Mouse (Mus musculus): ENCODE results near the gene Gfy. TPM values are rescaled to one million over a fixed set of nuclear protein-coding genes. Genes with fewer than 3 reads are reported as not detected.
"Not testable (repeated sequence)": the region's sequence is repeated elsewhere in the genome, so short reads cannot be mapped to it uniquely, and the experiment has no call there.

The Gfy gene
- polyA plus RNA-seq, 1 experiment from 2014 or later = not detected

DNA sequence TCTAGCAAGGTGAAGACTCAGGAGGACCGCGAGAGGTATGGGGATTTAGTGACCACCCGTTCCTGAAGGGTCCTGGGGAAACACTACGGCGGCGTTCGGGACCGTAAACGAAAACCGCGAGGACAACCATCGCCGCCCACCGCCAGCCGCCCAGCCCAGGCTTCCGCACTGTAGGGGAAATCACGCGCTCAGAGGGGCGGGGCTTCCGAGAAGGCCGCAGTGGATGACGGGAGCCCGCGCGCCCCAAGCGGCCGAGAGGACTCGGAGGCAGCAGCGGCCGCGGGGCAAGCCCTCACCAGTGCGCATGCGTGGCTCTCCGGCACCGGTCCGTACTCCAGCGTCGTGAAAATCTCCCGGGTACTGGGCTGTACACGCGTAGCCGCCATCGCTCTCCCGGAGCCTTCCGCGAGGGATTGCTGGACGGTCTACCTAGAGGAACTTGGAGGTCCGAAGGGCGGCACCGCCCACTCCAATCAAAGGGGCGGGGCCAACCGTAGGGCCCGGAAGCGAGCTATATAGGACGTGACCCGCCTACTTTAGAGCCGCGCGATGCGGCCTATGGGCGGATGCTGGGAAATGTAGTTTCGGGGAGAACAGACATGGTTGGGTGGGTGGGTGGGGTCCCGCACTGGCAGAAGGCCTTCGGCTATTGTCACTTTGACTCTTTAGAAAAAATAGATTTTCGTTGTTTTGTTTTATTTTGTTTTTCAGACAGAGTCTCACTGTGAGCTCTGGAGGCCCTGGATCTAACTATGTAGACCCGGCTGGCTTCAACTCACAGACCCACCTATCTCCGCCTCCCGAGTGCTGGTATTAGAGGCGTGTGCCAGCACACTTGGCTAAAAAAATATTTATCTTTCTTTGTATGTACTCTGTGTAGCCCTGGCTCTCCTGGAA is 25.0 kb downstream of the Gfy start, which contains the start of the genes Pih1d1 and Aldh16a1:
Pih1d1 (plus strand) TSS at position 208 of the 897 bp plus-strand sequence.
Aldh16a1 (minus strand) TSS at position 489 of the 897 bp plus-strand sequence.
- Histone ChIP-seq H3K36me3 (ENCODE audit: inconsistent target) (peaks cover 8% of the 10 kb centered on the region; the same call in 1 of the 2 replicates), H3K4me3 (ENCODE audit: inconsistent target) (peak within 1 kb of the TSS; percentile 88), H3K27ac (peak within 1 kb of the TSS; percentile 95), H3K79me2 (ENCODE audit: inconsistent target) (peaks cover 5% of the 10 kb centered on the region; the same call in 1 of the 2 replicates)
- WGBS (ENCODE audit: missing documents) = 3% methylated on average over 69 of the region's 69 CpGs

DNA sequence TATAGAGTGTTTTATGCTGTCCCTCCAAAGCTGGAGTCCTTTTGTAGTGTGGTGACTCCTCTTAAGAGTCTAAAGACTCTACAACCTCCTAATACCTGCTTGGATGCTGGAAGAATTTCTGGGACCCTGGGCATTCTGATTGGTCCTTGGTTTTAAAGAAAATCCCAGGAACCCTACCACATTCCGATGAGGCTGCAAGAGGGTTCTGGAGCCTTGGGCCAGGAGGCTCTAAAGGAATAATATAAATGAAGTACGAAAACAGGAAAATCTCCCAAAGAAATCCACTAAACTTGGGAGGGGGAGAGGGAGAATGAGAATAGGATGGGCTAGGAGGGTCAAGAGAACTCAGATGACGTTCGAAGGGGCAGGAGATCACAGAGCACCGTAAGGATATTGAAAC is 25.8 kb downstream of the Gfy start:
- peaks cover 6% of the 10 kb centered on the region; the same call in 1 of the 2 replicates for H3K36me3 ChIP-seq (ENCODE audit: inconsistent target)
- 3% methylated on average over 5 of the region's 5 CpGs for WGBS (ENCODE audit: missing documents)
- peak overlapping the region; percentile 88 for H3K4me3 ChIP-seq (ENCODE audit: inconsistent target)
- H3K27ac ChIP-seq = peak overlapping the region; percentile 95
- H3K79me2 ChIP-seq (ENCODE audit: inconsistent target) = peaks cover 5% of the 10 kb centered on the region; the same call in 1 of the 2 replicates

DNA sequence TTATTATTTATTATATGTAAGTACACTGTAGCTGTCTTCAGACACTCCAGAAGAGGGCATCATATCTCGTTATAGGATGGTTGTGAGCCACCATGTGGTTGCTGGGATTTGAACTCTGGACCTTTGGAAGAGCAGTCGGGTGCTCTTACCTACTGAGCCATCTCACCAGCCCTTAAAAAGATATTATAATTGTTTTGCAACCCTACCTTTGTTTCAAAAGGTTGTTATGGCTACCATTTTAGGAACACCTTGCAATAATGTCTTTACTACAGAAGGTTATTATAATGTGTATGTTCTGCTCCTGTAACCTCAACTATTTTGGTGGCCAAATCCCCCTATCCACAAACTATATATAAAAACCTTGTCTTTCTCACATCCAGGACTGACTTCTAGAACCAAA is 26.3 kb downstream of the Gfy start:
- H3K27ac ChIP-seq; H3K79me2 ChIP-seq (ENCODE audit: inconsistent target); H3K36me3 ChIP-seq (ENCODE audit: inconsistent target): not testable (repeated sequence)
- 95% methylated on average over 2 of the region's 2 CpGs for WGBS (ENCODE audit: missing documents)
- H3K4me3 ChIP-seq (ENCODE audit: inconsistent target) = peak overlapping the region; percentile 88; the same call in 1 of the 2 replicates

DNA sequence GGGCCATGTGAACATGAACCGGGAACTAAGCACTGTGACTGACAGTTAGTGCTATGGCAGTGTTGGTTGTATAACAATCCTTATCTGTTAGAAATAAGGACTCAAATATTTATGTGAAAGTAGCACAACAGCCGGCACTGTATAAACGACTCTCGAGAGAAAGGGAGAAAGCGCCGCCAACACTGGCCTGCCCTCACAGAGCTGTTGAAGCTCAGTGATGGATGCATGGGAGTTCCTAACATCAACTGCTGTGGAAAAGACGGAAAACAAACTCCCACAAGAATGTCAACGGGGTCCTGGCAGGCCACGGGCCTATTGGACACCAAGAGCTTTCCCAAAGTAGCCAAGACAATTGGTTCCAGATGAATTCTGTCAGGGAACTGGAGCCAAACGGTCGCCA is 28.1 kb downstream of the Gfy start:
- H3K27ac ChIP-seq = no peak overlapping the region
- peaks cover 5% of the 10 kb centered on the region; the same call in 1 of the 2 replicates for H3K79me2 ChIP-seq (ENCODE audit: inconsistent target)
- 85% methylated on average over 11 of the region's 11 CpGs for WGBS (ENCODE audit: missing documents)
- H3K36me3 ChIP-seq (ENCODE audit: inconsistent target) = peaks cover 19% of the 10 kb centered on the region; the same call in 1 of the 2 replicates
- H3K4me3 ChIP-seq (ENCODE audit: inconsistent target) = no peak overlapping the region

DNA sequence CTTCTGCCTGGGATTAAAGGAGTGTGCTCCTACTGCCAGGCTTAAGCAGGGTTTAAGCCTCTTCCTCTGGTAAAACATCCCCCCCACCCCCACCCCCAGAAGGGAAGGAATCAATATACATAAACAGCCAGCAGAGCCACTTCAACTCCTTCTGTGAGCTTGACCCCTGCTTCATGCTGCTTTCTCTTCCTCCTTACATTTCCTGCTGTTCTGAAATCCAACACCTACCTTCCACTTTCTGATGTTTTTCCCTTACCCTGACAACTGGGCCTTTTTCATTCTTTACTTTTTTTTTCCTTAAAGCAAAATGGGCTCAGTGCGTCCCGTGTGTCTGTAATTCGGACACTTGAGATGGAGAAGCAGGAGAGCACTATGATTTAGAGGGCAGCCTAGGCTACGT is 29.0 kb downstream of the Gfy start:
- Histone ChIP-seq H3K79me2 (ENCODE audit: inconsistent target) (peaks cover 5% of the 10 kb centered on the region; the same call in 1 of the 2 replicates), H3K36me3 (ENCODE audit: inconsistent target) (peaks cover 29% of the 10 kb centered on the region), H3K27ac (no peak overlapping the region), H3K4me3 (ENCODE audit: inconsistent target) (no peak overlapping the region)
- WGBS (ENCODE audit: missing documents) = 59% methylated on average over 4 of the region's 4 CpGs

DNA sequence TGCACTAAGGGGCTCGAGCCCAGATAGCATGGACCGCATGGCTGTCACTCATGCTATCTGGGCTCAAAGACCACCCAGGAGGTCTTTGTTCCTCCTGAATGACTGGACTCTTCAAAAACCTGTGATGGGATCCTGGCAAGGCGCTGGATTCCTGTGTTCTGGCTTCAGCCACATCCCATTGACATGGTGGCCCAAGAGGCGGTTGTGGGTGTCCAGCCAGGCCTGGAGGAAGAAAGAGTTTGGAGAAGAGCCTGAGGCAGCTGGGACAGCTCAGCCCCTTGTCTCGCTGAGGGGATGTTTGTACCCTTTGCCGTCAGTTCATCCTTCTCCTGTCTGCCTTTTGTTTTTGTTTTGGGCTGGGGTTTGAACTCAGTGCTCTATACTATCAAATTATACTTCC is 29.8 kb downstream of the Gfy start:
- WGBS (ENCODE audit: missing documents) = 87% methylated on average over 6 of the region's 6 CpGs
- no peak overlapping the region for H3K27ac ChIP-seq
- H3K79me2 ChIP-seq (ENCODE audit: inconsistent target) = peaks cover 5% of the 10 kb centered on the region; the same call in 1 of the 2 replicates
- peaks cover 35% of the 10 kb centered on the region for H3K36me3 ChIP-seq (ENCODE audit: inconsistent target)
- no peak overlapping the region for H3K4me3 ChIP-seq (ENCODE audit: inconsistent target)

DNA sequence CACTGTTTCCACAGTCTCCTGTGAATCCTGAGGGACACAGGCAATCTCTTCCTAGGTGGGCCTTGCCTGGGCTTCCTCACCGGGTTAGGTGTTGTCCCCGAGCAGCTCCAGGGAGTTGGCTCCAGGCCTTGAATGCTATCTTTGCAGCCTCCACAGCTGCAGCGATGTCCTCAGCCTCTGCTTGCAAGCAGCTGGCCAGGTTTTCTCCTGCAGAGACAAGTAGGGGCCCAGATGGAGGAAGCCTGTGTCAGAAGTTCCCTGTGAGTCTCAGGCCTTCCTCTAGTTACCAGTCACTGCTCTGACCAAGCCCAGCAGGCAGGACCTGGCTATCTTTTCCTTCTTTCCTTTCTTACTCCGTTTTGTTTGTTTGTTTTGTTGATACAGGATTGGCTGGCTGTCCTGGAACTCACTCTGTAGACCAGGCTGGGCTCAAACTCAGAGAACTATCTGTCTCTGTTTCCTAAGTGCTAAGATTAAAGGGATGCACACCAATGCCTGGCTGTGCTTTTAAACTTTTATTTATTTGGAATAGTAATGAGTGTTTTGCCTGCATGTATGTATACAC is 30.8 kb downstream of the Gfy start:
- H3K27ac ChIP-seq = no peak overlapping the region
- H3K79me2 ChIP-seq (ENCODE audit: inconsistent target) = peaks cover 5% of the 10 kb centered on the region; the same call in 1 of the 2 replicates
- peaks cover 44% of the 10 kb centered on the region for H3K36me3 ChIP-seq (ENCODE audit: inconsistent target)
- WGBS (ENCODE audit: missing documents) = 84% methylated on average over 4 of the region's 4 CpGs
- H3K4me3 ChIP-seq (ENCODE audit: inconsistent target) = no peak overlapping the region

DNA sequence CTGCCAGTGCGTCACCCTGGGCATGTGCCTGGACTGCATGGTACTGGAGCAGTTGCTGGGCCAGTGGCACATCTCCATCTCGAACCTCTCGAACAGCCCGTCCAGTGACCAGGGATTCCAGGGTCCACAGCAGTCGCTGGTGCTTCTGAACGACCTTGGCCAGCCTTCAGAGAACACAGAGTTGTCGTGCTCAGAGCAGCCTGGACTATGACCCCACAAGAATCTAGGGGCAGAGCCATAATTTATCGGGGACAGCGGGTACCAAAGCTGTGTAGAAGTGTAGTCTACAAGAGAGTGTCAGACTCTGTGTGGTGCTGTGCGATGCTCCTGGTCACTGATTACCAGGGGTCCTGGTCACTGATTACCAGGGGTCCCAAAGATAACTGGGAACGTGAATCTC is 31.5 kb downstream of the Gfy start:
- Histone ChIP-seq H3K36me3 (ENCODE audit: inconsistent target) (peaks cover 51% of the 10 kb centered on the region), H3K4me3 (ENCODE audit: inconsistent target) (no peak overlapping the region), H3K79me2 (ENCODE audit: inconsistent target) (peaks cover 5% of the 10 kb centered on the region; the same call in 1 of the 2 replicates), H3K27ac (no peak overlapping the region)
- 94% methylated on average over 11 of the region's 11 CpGs for WGBS (ENCODE audit: missing documents)

DNA sequence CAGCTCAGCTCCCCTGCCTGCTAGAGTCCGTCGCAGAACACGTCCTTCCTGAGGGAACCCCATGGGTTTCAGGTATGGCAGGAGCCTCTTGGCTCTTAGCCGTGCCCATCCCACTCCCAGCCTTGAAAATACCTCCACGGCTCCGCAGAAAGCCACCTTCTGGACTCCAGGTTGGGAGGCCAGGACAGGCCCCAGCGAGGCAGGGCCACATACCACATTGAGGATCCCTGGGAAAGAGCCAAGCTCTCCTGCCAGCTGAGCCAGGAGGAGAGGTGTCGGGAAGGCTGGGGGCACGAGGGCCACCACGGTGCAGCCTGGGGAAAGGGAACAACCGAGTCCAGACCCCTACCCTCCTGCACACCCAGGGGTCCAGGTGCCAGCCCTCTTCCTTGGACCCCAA is 32.1 kb downstream of the Gfy start:
- H3K27ac ChIP-seq = no peak overlapping the region
- WGBS (ENCODE audit: missing documents) = 97% methylated on average over 11 of the region's 11 CpGs
- H3K36me3 ChIP-seq (ENCODE audit: inconsistent target) = peaks cover 58% of the 10 kb centered on the region
- H3K79me2 ChIP-seq (ENCODE audit: inconsistent target) = peaks cover 5% of the 10 kb centered on the region; the same call in 1 of the 2 replicates
- no peak overlapping the region for H3K4me3 ChIP-seq (ENCODE audit: inconsistent target)

DNA sequence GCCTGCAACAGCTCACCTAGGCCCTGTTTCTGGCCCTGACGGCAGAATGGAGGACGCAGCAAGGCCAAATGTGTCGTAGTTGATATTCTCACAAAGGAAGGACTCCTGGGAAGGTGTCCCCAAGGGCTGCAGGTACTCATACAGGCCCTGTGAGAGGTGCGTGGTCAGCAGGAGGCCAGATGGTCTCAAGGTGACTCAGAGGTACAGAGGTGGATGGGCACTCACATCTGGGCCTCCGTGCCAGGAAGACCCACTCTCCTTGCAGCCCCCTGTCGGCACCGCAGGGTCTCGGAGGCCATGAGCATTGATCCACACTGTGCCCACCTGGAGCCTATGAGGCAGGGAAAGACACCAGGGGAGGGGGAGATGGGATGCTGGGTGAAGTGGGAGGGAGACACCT is 33.9 kb downstream of the Gfy start:
- H3K79me2 ChIP-seq (ENCODE audit: inconsistent target) = no peaks in the 10 kb centered on the region
- WGBS (ENCODE audit: missing documents) = 97% methylated on average over 8 of the region's 8 CpGs
- peaks cover 63% of the 10 kb centered on the region for H3K36me3 ChIP-seq (ENCODE audit: inconsistent target)

DNA sequence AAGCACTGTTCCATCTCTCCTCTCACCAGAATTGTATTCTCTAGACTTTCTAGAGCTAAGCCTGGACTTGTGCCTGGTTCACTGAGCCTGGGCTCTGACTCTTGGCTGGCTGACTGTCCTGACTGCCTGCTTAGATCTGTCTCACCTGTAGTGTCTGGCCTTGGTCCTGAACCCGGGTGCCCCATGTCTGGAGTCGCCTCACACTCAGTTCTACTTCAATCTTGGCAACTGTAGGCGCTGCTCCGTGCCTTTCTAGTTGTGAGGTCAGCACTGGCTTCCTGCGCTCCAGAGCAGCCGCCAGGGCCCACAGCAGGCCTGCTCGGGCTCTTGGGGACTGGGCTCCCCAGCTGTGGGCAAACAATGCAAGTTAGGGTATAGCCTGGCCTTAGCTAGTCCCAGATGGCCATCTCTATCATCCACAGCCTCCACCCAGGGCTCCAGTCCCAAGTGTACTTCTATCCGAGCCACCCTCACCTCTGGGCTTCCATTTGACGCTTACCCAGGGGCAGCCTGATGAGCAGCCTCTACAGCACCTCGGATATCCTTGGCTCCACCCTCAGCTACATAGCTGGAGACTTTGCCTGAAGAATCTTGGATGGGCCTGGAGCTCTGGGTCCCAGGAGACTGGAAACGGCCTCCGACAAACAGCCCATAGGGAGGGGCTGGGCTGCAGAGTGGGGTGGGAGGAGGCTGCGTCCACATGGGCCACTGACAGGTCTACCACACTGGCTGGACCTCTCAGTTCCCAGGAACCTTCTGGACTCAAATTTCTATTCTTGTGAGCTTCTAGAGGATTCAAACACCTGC is 34.8 kb downstream of the Gfy start:
- H3K4me3 ChIP-seq (ENCODE audit: inconsistent target) = no peak overlapping the region
- no peak overlapping the region for H3K27ac ChIP-seq
- no peaks in the 10 kb centered on the region for H3K79me2 ChIP-seq (ENCODE audit: inconsistent target)
- peaks cover 63% of the 10 kb centered on the region for H3K36me3 ChIP-seq (ENCODE audit: inconsistent target)
- WGBS (ENCODE audit: missing documents) = 92% methylated on average over 12 of the region's 13 CpGs

More for the DNA sequence above, 33.9 kb downstream of the Gfy start:
- H3K4me3 ChIP-seq (ENCODE audit: inconsistent target) = no peak overlapping the region
- H3K27ac ChIP-seq = no peak overlapping the region

DNA sequence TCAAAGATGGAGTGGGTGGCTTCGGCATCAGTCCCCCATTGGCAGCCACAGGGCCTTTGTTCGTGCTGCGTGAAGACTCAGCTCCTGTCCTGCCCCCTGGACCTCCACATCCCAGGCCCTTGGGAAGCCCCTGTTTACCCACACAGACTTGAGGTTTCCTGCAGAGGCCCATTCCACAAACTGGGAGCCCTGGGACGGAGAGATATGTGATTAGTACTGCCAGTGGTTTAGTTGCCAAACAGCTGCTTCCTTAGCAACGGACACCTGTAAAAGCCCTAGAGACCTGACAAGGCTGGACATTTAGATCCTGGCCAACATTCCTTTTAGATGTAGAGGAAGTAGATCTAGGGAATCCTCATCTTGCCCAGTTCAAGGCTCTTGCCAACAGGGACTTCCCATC is 37.5 kb downstream of the Gfy start:
- Histone ChIP-seq H3K27ac (no peak overlapping the region), H3K79me2 (ENCODE audit: inconsistent target) (no peaks in the 10 kb centered on the region), H3K36me3 (ENCODE audit: inconsistent target) (peaks cover 50% of the 10 kb centered on the region), H3K4me3 (ENCODE audit: inconsistent target) (no peak overlapping the region)
- WGBS (ENCODE audit: missing documents) = 93% methylated on average over 5 of the region's 5 CpGs

DNA sequence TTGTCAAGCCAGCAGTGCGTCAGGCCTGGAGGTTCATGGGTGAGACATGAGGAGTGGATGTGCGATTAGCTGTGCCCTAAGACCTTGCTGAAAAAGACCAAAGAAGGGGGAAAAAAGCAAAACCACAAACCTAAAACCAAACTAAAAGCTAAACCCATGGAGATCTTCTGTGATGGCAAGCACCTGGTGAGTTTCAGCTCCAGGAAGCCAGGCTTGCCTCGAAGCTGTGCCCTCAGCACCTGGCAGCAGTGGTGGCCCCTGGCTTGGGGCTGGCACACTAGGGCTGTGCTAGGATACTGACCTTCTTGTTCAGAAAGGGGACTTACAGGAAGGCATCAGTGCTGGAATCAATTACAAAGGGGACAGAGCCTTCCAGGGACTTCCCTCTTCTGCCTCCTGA is 38.0 kb downstream of the Gfy start:
- Histone ChIP-seq H3K27ac (no peak overlapping the region), H3K79me2 (ENCODE audit: inconsistent target) (no peaks in the 10 kb centered on the region), H3K4me3 (ENCODE audit: inconsistent target) (no peak overlapping the region), H3K36me3 (ENCODE audit: inconsistent target) (peaks cover 44% of the 10 kb centered on the region)
- WGBS (ENCODE audit: missing documents) = 74% methylated on average over 3 of the region's 3 CpGs

Measured in macrophage (primary cell).